Mouse (Mus musculus) lung, embryonic 14.5 days (tissue): ENCODE data around the gene Fhit. TPM values are rescaled to one million over a fixed set of nuclear protein-coding genes. Genes with fewer than 3 reads are reported as not detected.

Experiments
- ATAC-seq: fragments of 200-750 bp; cut with Nextera tagmentation; 2 replicates; pipeline ENCODE4 v1.8.0; 2017; ENCODE audit warnings: mild to moderate bottlenecking, moderate TSS enrichment, moderate library complexity; ENCODE audit not compliant: insufficient read depth
- DNase-seq: peaks from one replicate; pipeline ENCODE4 v3.0.0-alpha.2; 2015
- H3K27ac ChIP-seq: fragments of 300-500 bp; sonication (generic); 2 replicates; pipeline ENCODE4 v1.5.1; 2014; ENCODE audit warnings: low read depth, mild to moderate bottlenecking, moderate library complexity
- H3K27me3 ChIP-seq: fragments of 300-500 bp; sonication (generic); 2 replicates; pipeline ENCODE4 v1.6.1; 2014; ENCODE audit warnings: low read length, control low read depth; ENCODE audit not compliant: insufficient read depth
- H3K36me3 ChIP-seq: fragments of 300-500 bp; sonication (generic); 2 replicates; pipeline ENCODE4 v1.6.1; 2014; ENCODE audit warnings: control low read depth; ENCODE audit not compliant: insufficient read depth
- H3K4me1 ChIP-seq: fragments of 300-500 bp; sonication (generic); 2 replicates; pipeline ENCODE4 v1.6.1; 2014; ENCODE audit warnings: antibody characterized with exemption, control low read depth; ENCODE audit not compliant: insufficient read depth
- H3K4me2 ChIP-seq: fragments of 300-500 bp; sonication (generic); 2 replicates; pipeline ENCODE4 v1.6.1; 2014; ENCODE audit warnings: mild to moderate bottlenecking
- H3K4me3 ChIP-seq: fragments of 300-500 bp; sonication (generic); 2 replicates; pipeline ENCODE4 v1.5.1; 2014; ENCODE audit warnings: low read depth, low read length
- H3K9ac ChIP-seq: fragments of 300-500 bp; sonication (generic); 2 replicates; pipeline ENCODE4 v1.6.1; 2014
- H3K9me3 ChIP-seq: fragments of 300-500 bp; sonication (generic); 2 replicates; pipeline ENCODE4 v1.6.1; 2016; ENCODE audit warnings: low read depth, low read length, control low read depth
- CTCF ChIP-seq: IDR thresholded peaks from 2 replicates; pipeline ENCODE4 v1.5.1; 2016; ENCODE audit warnings: antibody characterized with exemption, low read depth
- WGBS: fragments of 180-500 bp; shearing (Covaris S2); extraction: QIAGEN DNeasy Blood & Tissue Kit; methylation state at CpG from one replicate; pipeline ENCODE4 v1.1.7; 2014; 5-methylcytosine and 5-hydroxymethylcytosine counted together
- polyA plus RNA-seq: library from polyadenylated mRNA; unstranded; fragments of >200 nt; fragmentation: Nextera tagmentation; extraction: Ambion mirVana; gene quantifications from 2 replicates; pipeline ENCODE4 v1.2.1, GENCODE M21; 2014

The Fhit gene
- polyA plus RNA-seq, 1 experiment from 2014 or later = 5.3 TPM

GRCm38 (mm10) chr14:10049947-10050346 is 1111.9 kb downstream of the Fhit start:
- H3K4me2 ChIP-seq = no peak overlapping the region
- no peak for DNase-seq
- H3K4me3 ChIP-seq = no peak overlapping the region
- WGBS = 68% methylated on average over 3 of the region's 3 CpGs
- no peaks in the 10 kb centered on the region for H3K27me3 ChIP-seq
- TF ChIP-seq CTCF = no peak
- no peaks in the 10 kb centered on the region for H3K36me3 ChIP-seq
- no peak overlapping the region for H3K27ac ChIP-seq
- no peak for ATAC-seq
- no peak overlapping the region for H3K9ac ChIP-seq
- no peaks in the 10 kb centered on the region for H3K9me3 ChIP-seq
- peaks cover 4% of the 10 kb centered on the region; the same call in 1 of the 2 replicates for H3K4me1 ChIP-seq

GRCm38 (mm10) chr14:10047123-10047783 is 1114.6 kb downstream of the Fhit start:
- no peaks in the 10 kb centered on the region for H3K9me3 ChIP-seq
- no peak for TF ChIP-seq CTCF
- H3K9ac ChIP-seq = no peak overlapping the region
- H3K4me1 ChIP-seq = peaks cover 4% of the 10 kb centered on the region; the same call in 1 of the 2 replicates
- WGBS = 88% methylated on average over 2 of the region's 2 CpGs
- H3K27me3 ChIP-seq = no peaks in the 10 kb centered on the region
- no peaks in the 10 kb centered on the region for H3K36me3 ChIP-seq
- no peak overlapping the region for H3K4me3 ChIP-seq
- DNase-seq = no peak
- no peak overlapping the region for H3K27ac ChIP-seq
- no peak for ATAC-seq
- no peak overlapping the region for H3K4me2 ChIP-seq

GRCm38 (mm10) chr14:10046336-10047122 is 1115.3 kb downstream of the Fhit start:
- Histone ChIP-seq H3K9ac (no peak overlapping the region), H3K4me2 (no peak overlapping the region), H3K4me1 (peaks cover 4% of the 10 kb centered on the region; the same call in 1 of the 2 replicates), H3K27ac (no peak overlapping the region), H3K36me3 (no peaks in the 10 kb centered on the region), H3K9me3 (no peaks in the 10 kb centered on the region), H3K27me3 (no peaks in the 10 kb centered on the region), H3K4me3 (no peak overlapping the region)
- WGBS = 27% methylated on average over 7 of the region's 7 CpGs
- ATAC-seq (no peak), DNase-seq (peak; percentile 43)
- TF ChIP-seq CTCF = no peak

GRCm38 (mm10) chr14:10038021-10038420 is 1123.8 kb downstream of the Fhit start:
- Histone ChIP-seq H3K9ac (no peak overlapping the region), H3K4me3 (no peak overlapping the region), H3K4me2 (no peak overlapping the region), H3K27me3 (no peaks in the 10 kb centered on the region), H3K9me3 (no peaks in the 10 kb centered on the region), H3K4me1 (no peaks in the 10 kb centered on the region), H3K27ac (no peak overlapping the region), H3K36me3 (no peaks in the 10 kb centered on the region)
- no peak for TF ChIP-seq CTCF
- no peak for DNase-seq
- WGBS = 86% methylated on average over 6 of the region's 6 CpGs
- ATAC-seq = no peak

- H3K4me3 ChIP-seq = no peak overlapping the region
- H3K9me3 ChIP-seq = no peaks in the 10 kb centered on the region
- WGBS = 61% methylated on average over 2 of the region's 2 CpGs
- DNase-seq (no peak), ATAC-seq (no peak)
- no peak overlapping the region for H3K4me2 ChIP-seq
- H3K9ac ChIP-seq = no peak overlapping the region
- no peaks in the 10 kb centered on the region for H3K4me1 ChIP-seq
- H3K36me3 ChIP-seq = no peaks in the 10 kb centered on the region
- H3K27me3 ChIP-seq = no peaks in the 10 kb centered on the region
- no peak overlapping the region for H3K27ac ChIP-seq
- no peak for TF ChIP-seq CTCF
These were observed 1125.1 kb downstream of the Fhit start for GRCm38 (mm10) chr14:10036685-10037215.

GRCm38 (mm10) chr14:10035682-10036081 is 1126.2 kb downstream of the Fhit start:
- Histone ChIP-seq H3K4me2 (no peak overlapping the region), H3K27ac (peak overlapping the region; percentile 55), H3K4me3 (no peak overlapping the region), H3K27me3 (no peaks in the 10 kb centered on the region), H3K9me3 (no peaks in the 10 kb centered on the region), H3K9ac (no peak overlapping the region), H3K4me1 (no peaks in the 10 kb centered on the region), H3K36me3 (no peaks in the 10 kb centered on the region)
- no peak for TF ChIP-seq CTCF
- WGBS = 42% methylated on average over 3 of the region's 3 CpGs
- no peak for ATAC-seq
- DNase-seq = no peak

GRCm38 (mm10) chr14:10035270-10035669 is 1126.6 kb downstream of the Fhit start:
- 50% methylated on average over 2 of the region's 2 CpGs for WGBS
- no peak overlapping the region for H3K9ac ChIP-seq
- H3K27me3 ChIP-seq = no peaks in the 10 kb centered on the region
- no peak for TF ChIP-seq CTCF
- peak overlapping the region; percentile 55 for H3K27ac ChIP-seq
- no peak overlapping the region for H3K4me2 ChIP-seq
- H3K4me3 ChIP-seq = no peak overlapping the region
- H3K4me1 ChIP-seq = no peaks in the 10 kb centered on the region
- ATAC-seq = peak; percentile 60; the same call in 1 of the 2 replicates
- H3K36me3 ChIP-seq = no peaks in the 10 kb centered on the region
- peak; percentile 23 for DNase-seq
- no peaks in the 10 kb centered on the region for H3K9me3 ChIP-seq
